ENCODE assay signal across 13 mouse cellular contexts in the genomic region with DNA sequence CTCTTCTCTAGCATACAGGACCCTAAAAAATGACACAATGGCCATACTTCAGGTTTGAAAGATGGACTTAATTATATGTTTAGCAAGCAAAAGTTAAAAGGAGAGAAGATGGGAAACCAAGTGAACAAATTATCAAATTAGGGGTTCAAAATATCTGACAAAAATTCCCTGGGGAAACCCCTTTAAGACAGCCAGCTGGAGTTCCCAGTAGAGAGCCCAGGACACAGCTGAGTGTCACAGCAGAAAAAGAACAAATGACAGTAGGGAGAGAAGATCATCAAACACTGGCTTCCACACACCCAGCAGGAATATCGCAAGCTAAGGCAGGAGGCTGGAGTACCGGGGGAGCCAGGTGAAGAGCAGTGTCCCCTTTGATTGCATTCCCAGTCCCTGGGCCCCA.
A peak's percentile ranks its signal among the peaks of the same experiment; 100 is the strongest.
DNase-seq lines count a peak whose midpoint lies in the region; ATAC-seq and TF ChIP-seq lines count a peak whose summit lies in the region.
"Had no signal": no experiment of that assay in that cellular context is flagged by ENCODE, and none has a peak within 500 bp of the region (broad histone marks: within the 10 kb centered on the region; RNA-seq: fewer than 3 reads in every experiment).

No protein-coding gene starts in this region.

- TF ChIP-seq CTCF in CH12.LX (conservative IDR thresholded peaks at IDR 0.05 in 1 of 2, IDR thresholded peaks at IDR 0.05 in 1 of 2; ENCODE audit: low read depth in 2 of 2, low read length in 2 of 2): no peak
- TF ChIP-seq CTCF in embryonic fibroblast, embryonic 13.5 days (IDR thresholded peaks at IDR 0.05; ENCODE audit: borderline replicate concordance, insufficient read depth, low read length): no peak

- 0 out of 2 replicates have a peak overlapping the region, but pooled peaks have one; percentile 11 for H3K4me2 ChIP-seq in CH12.LX (ENCODE audit: insufficient read depth, low read depth, poor library complexity, severe bottlenecking)
- H3K4me2 ChIP-seq in neural tube, embryonic 15.5 days: no peak overlapping the region

- TF ChIP-seq EP300 in CH12.LX (IDR thresholded peaks at IDR 0.05; ENCODE audit: low read length): peak; percentile 56; the same call in 1 of the 2 replicates

- dilution Hi-C loops in CH12.LX (cut with MboI; ENCODE audit: extremely low pct_ligation_motif_present, extremely low pct_unique_long_range_greater_than_20kb, low sequenced_read_pairs): no loop called here

- no peaks in the 10 kb centered on the region for H3K79me2 ChIP-seq in CH12.LX (replicated peaks; ENCODE audit: control insufficient read depth, extremely low read depth, insufficient read depth, poor library complexity, severe bottlenecking)

- 83% methylated on average over 2 of the region's 2 CpGs for WGBS in neural tube, embryonic 15.5 days

- TF ChIP-seq RAD21 in CH12.LX (IDR thresholded peaks at IDR 0.05; ENCODE audit: low read depth, low read length): no peak

- in situ Hi-C loops in CH12.LX (cut with MboI; ENCODE audit: low pct_ligation_motif_present, low pct_unique_long_range_greater_than_20kb, low sequenced_read_pairs): no loop called here

- H3K9ac ChIP-seq in CH12.LX (ENCODE audit: insufficient read depth, low read depth): no peak overlapping the region
- H3K9ac ChIP-seq in neural tube, embryonic 15.5 days (replicated peaks): no peak overlapping the region

- no peaks in the 10 kb centered on the region for H3K9me3 ChIP-seq in CH12.LX (replicated peaks; ENCODE audit: low read length)
- H3K9me3 ChIP-seq in neural tube, embryonic 15.5 days (replicated peaks): no peaks in the 10 kb centered on the region

- no peak for ATAC-seq in neural tube, embryonic 15.5 days (ENCODE audit: low FRiP score)
- ATAC-seq: activated CD4-positive, CD25-positive, alpha-beta regulatory T cell, adult 4 months; CD4-positive, CD25-positive, alpha-beta regulatory T cell, adult 4 months had no signal

- H3K27ac ChIP-seq in CH12.LX (ENCODE audit: insufficient read depth, low read depth): no peak overlapping the region
- H3K27ac ChIP-seq in embryonic fibroblast, embryonic 13.5 days (ENCODE audit: insufficient read depth, low read length): 0 out of 2 replicates have a peak overlapping the region, but pooled peaks have one; percentile 0
- no peak overlapping the region for H3K27ac ChIP-seq in neural tube, embryonic 15.5 days (replicated peaks)

- H3K4me3 ChIP-seq in CH12.LX (replicated peaks in 1 of 3; ENCODE audit: low read depth in 2 of 3, low read length in 2 of 3, poor library complexity in 1 of 3): no peak overlapping the region
- H3K4me3 ChIP-seq in embryonic fibroblast, embryonic 13.5 days (ENCODE audit: insufficient read depth, low read length): no peak overlapping the region
- no peak overlapping the region for H3K4me3 ChIP-seq in neural tube, embryonic 15.5 days (replicated peaks)

- TF ChIP-seq POLR2A in CH12.LX (IDR thresholded peaks at IDR 0.05; ENCODE audit: low read depth, low read length): no peak
- TF ChIP-seq POLR2A in embryonic fibroblast, embryonic 13.5 days (IDR thresholded peaks at IDR 0.05; ENCODE audit: low read depth, low read length): no peak

- DNase-seq in CH12.LX (ENCODE audit: extremely low read depth): no peak
- DNase-seq in splenic B cell, adult 2 months (ENCODE audit: low read depth, low spot score): peak; percentile 13
- no peak for DNase-seq in left cerebral cortex, adult 18-20 months (ENCODE audit: low spot score in 2 of 2)
- no peak for DNase-seq in heart, adult 11 months
- DNase-seq: B cell, adult 2 months; cerebellum, adult 11 months; cerebellum, adult 11-12 months had no signal

- no peaks in the 10 kb centered on the region for H3K27me3 ChIP-seq in CH12.LX (replicated peaks)
- no peaks in the 10 kb centered on the region for H3K27me3 ChIP-seq in splenic B cell, adult 2 months (ENCODE audit: control insufficient read depth, insufficient read depth, low read length, poor library complexity, severe bottlenecking)
- H3K27me3 ChIP-seq in neural tube, embryonic 15.5 days (replicated peaks): no peaks in the 10 kb centered on the region
- H3K27me3 ChIP-seq: Patski had no signal

- H3K36me3 ChIP-seq in CH12.LX (replicated peaks in 1 of 2; ENCODE audit: control insufficient read depth in 1 of 2, insufficient read depth in 1 of 2, low read length in 1 of 2): peaks cover 0 to 4% of the 10 kb centered on the region in 2 experiments
- no peaks in the 10 kb centered on the region for H3K36me3 ChIP-seq in splenic B cell, adult 2 months (ENCODE audit: control insufficient read depth, insufficient read depth, low read length, poor library complexity, severe bottlenecking)
- no peaks in the 10 kb centered on the region for H3K36me3 ChIP-seq in neural tube, embryonic 15.5 days
- H3K36me3 ChIP-seq: G1E had no signal

- H3K4me1 ChIP-seq in CH12.LX (ENCODE audit: control insufficient read depth in 1 of 2, insufficient read depth in 2 of 2): peaks cover 17 to 25% of the 10 kb centered on the region in 2 experiments
- peaks cover 18% of the 10 kb centered on the region for H3K4me1 ChIP-seq in embryonic fibroblast, embryonic 13.5 days (ENCODE audit: control insufficient read depth, insufficient read depth, low read length)
- H3K4me1 ChIP-seq in neural tube, embryonic 15.5 days: no peaks in the 10 kb centered on the region

TF ChIP-seq in CH12.LX, 34 proteins besides CTCF, POLR2A, EP300 and RAD21:
- TF ChIP-seq TCF12 (IDR thresholded peaks at IDR 0.05; ENCODE audit: low read depth, low read length) (no peak), USF2 (conservative IDR thresholded peaks at IDR 0.05; ENCODE audit: low read depth, low read length) (no peak), SIN3A (IDR thresholded peaks at IDR 0.05; ENCODE audit: low read length) (peak; percentile 74), JUND (conservative IDR thresholded peaks at IDR 0.05; ENCODE audit: low read depth, low read length) (no peak), ETS1 (conservative IDR thresholded peaks at IDR 0.05; ENCODE audit: low read depth, low read length) (peak; percentile 72), RCOR1 (conservative IDR thresholded peaks at IDR 0.05; ENCODE audit: low read depth, low read length) (no peak; the same call in 1 of the 2 replicates)
